8 mouse cellular contexts compared by ENCODE assay signal in the genomic region with DNA sequence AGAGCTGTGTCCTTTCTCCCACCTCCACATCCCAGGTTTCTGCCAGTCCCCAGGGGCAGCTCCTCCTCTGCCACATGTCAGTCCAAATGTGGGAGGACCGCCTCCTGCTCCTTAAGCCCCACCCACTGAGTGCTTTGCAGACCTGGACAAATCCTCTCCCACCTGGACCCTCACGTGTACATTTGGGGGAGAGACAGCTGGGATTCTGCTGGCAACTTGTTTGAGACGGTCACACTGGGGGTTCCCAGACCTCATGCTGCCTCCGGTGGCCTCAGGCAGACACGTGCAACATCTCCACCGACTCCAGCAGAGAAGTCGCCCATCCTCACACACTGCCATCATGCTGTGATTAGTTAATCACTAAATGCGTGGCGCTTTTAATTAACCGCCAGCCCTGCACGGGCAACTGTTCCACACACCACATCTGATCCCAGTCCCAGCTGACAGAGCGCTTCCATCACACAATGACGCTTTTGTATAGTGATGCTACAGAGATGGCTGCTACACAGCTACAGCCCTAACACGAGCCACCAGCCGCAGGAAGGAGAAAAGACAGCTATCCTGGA. TPM values are rescaled to one million over a fixed set of nuclear protein-coding genes. Genes with fewer than 3 reads are reported as not detected.
DNase-seq lines count a peak whose midpoint lies in the region.

No protein-coding gene starts in this region.

- peak; percentile 12 for DNase-seq in embryo, embryonic 11 days
- DNase-seq in embryo, embryonic 9.5 days (ENCODE audit: extremely low spot score), result no peak
- DNase-seq in frontal cortex, adult 2 months (ENCODE audit: extremely low spot score in 1 of 2, low spot score in 1 of 2), result peak; percentile 9 to 25
- peak; percentile 4 to 24 for DNase-seq in left cerebral cortex, adult 18-20 months (ENCODE audit: low spot score in 2 of 2)
- peak; percentile 43 to 61 for DNase-seq in right cerebral cortex, postnatal 10 days (ENCODE audit: low spot score in 2 of 2)
- no peak for DNase-seq in kidney, adult 8-10 months
- DNase-seq in heart, postnatal 14 days, result no peak
- DNase-seq in adrenal gland, adult 18-20 months (ENCODE audit: low spot score in 2 of 2), result no peak

- intact Hi-C loops in heart, postnatal 14 days (cut with DNase I), result no loop called here

RNA-seq across cellular contexts. Expression of a gene that starts 23.7 kb away (rescaled TPM):
- polyA plus RNA-seq in frontal cortex, adult 2 months (2012; rRNA removed), result not detected in 2 replicates
- total RNA-seq in left cerebral cortex, adult 18-20 months (2021), result not detected
- not detected for total RNA-seq in heart, postnatal 14 days (2021)
- not detected for total RNA-seq in adrenal gland, adult 18-20 months (2021)

Comparison
In these comparisons a context has a peak if more than half of its experiments do, and no peak if none do; other contexts are left out.
1. DNase-seq: peak in embryo, embryonic 11 days (single experiment), frontal cortex, adult 2 months (2 of 2), left cerebral cortex, adult 18-20 months (2 of 2) and right cerebral cortex, postnatal 10 days (2 of 2); none in embryo, embryonic 9.5 days (single experiment), kidney, adult 8-10 months (0 of 2), heart, postnatal 14 days (0 of 2) and adrenal gland, adult 18-20 months (0 of 2).